Mouse (Mus musculus) urinary bladder, postnatal 10 days (tissue): ENCODE data around the gene Ipo7.
"Not testable (repeated sequence)": the region's sequence is repeated elsewhere in the genome, so short reads cannot be mapped to it uniquely, and the experiment has no call there.

Experiments used
- DNase-seq: peaks from one replicate; pipeline ENCODE4 v3.0.0; 2022; ENCODE audit warnings: low spot score

The Ipo7 gene

DNA sequence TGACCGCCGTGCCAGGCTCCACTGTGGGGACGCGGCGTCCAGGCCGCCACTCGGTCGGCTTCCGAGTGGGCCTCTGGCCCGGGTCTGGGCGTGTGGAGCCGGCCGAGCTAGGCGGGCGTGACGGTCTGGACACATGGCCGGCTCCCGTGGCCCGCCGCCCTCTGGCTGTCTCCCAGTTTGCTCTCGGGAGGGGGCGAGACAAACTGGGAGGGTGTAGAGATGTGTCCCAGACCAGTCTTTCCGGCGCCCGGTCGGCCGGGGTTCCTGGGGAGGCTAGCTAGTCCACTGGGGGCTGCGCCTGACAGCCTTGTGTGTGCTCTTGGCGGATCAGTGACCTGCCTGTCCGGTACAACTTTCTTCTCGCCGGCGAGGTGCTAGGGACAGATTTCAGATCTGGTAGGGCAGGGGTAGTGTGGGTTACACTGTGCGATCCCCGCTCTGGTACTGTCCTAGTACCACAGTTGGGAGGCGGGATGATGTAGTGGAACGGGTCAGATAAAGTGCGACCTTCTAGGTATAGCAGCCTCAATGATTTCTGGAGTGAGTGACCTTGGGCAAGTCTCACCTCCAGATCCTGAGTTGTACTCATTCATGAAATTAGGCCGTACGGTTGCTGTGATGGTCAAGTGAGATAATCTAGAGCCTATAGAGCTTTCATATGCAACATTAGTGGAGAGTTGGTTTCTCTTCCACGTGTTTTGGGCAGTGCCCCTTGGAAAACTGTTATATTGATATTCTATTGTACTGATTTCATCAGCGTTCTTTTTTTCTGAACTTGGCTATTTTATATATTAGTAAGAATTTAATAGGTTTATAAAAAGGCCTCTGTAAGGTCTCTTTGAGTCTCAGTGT, 783 bp downstream of the Ipo7 start:
- DNase-seq, result peak; percentile 30

DNA sequence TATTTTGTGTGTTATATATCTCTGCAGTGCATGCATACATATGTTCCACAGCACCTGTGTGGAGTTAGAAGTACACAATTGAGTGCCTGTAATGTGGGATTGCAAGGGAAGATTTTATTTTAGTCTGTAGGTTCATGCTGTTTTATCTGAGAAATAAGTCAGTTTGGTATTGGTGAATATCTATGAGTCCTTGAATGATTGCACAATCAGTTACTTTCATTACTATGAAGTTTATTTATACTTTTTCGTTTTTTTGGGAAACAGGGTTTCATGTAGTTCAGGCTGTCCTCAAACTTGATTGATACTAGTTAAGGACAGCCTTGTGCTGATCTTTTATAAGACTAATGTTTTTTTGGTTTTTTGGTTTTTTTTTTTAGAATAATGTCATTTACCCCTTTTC, 5.5 kb downstream of the Ipo7 start:
- DNase-seq, result no peak

DNA sequence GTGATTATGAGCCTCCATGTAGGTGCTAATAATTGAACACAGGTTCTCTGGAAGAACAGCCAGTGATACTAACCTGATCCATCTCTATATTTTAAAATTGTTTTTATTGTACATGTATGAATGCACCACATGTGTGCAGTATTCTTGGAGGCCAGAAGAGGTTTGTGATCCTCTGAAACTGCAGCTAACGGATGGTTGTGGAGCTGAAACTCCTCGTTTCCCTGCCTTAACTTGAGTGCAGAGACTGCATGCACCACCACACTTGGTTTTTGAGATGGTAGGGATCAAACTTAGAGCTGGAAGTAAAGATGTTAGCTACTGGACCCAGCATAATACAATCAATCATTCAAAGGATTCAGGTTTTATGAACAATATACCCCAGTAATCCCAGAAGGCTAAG, 8.5 kb downstream of the Ipo7 start:
- no peak for DNase-seq

DNA sequence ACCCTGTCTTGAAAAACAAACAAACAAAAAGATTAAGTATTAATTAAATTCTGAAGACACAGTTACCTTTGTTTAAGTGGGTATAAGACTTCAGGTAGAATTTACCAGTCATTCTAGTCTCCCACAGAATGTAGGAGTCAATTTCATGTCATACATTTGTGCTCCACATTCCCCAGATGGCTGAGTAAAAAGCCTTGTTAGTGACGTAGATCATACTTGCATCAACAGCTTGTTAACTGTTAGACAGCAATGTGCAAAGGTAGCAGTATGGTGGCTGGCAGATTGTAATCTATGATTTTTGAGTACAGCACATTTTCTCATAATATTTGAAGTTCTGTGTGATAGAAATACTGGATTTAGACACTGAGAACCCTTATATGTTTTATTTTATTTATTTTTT, 10.8 kb downstream of the Ipo7 start:
- no peak for DNase-seq

DNA sequence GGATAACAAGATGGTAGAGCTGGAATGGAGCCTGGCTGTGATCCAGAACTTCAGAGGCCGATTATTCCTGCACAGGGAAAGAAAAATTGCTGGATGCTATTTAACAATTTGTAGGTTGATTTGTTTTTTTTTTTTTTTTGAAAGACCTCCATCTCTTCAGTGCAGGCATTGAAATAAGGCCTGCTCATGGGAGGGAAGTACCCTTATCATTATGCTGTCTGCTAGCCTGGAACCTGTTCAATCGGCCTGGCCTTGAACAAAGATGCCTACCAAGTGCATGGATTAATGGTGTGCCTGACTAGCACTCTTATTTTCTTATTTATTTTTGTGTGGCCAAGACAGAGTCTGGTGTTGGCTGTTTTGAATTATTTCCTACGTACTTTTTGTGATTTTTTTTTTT, 12.3 kb downstream of the Ipo7 start:
- no peak for DNase-seq

DNA sequence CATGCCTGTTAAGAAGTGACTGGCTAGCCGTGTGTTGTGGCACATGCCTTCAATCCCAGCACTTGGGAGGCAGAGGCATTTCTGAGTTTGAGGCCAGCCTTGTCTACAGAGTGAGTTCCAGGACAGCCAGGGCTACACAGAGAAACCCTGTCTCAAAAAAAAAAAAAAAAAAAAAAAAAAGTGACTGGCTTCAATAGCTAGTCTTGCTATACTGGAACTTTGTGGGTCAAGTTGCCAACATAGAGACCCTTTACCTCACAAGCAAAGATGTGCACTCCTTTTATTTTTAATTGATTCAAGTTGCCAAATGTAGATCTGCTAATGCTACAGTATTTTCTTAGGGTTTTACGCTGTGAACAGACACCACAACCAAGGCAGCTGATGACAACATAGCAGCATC, 39.6 kb downstream of the Ipo7 start:
- DNase-seq, result not testable (repeated sequence)

DNA sequence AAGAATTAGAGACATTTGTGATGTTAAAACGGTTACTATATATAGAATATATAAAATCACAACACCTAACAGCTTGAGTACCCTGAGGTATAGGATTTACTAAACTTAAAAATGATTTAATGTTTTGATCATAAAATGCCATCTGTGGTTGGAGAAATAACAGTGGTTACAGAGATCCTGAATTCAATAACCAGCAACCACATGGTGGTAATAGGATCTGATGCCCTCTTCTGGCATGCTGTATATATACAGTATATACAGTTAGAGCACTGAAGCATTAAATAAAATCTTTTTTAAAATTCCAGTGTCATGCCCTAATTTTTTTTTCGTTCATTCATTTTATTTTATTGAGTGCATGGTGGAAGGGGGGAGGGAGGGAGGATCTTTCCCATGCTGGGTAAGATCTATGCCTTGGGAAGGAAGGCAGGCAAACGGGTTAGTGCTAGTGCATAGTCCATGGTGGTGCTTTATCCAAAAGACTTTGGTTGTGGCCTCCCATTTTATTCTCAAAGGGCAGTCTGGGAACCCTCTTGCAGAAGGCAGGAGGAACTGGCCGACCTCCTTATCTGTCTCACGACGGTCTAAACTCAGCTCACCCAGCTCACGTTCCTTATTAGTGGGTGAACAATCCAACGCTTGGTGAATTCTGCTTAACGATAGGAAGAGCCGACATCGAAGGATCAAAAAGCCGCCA, 41.2 kb downstream of the Ipo7 start:
- no peak for DNase-seq

DNA sequence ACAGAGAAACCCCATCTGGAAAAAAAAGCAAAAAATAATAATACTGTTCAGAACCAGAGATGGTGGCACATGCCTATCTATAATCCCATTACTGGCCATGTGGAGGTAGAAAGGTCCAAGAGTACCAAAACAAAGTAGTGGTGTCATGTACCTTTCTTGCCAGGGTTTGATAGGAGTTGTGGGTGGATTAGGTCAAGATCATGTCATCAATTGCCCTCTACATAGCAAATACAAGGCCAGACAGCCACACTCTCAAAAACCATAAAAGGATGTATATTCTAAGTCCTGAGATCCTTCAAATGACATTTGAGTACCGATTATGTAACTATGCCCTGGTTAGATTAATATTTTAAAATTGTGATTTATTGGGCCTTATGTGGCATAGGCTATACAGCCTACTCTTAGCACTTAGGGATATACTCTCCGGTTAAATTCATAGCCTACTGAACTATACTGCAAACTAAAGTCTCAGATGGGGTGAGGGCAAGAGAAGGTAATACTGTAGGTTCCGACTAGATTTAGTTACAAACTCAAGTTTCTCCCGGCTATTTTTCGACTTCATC, 42.1 kb downstream of the Ipo7 start:
- no peak for DNase-seq

DNA sequence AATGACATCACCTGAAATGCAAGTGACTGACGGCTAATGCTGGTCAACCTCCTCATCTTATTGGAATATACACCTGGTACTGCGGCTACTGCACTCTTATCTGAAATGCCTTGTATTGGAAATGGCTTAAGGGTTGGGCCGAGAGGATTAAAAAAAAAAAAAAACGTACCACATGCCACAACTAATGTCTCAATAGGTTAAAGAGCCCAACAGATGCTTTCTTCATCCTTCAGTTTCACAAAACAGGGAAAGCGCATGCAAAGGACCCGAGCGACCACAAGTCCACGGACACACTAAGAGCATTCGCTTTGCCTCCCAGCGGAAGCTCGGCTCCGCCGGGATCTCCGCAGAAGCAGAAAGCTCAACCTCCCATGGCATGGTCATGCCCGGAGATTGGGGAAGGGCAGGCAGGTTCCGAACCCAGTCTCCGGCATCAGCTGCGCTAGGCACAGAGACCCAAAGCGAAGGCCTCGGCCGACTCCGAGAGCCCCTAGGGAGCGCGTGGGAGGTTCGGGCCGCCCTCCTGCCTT, 42.7 kb downstream of the Ipo7 start:
- no peak for DNase-seq

DNA sequence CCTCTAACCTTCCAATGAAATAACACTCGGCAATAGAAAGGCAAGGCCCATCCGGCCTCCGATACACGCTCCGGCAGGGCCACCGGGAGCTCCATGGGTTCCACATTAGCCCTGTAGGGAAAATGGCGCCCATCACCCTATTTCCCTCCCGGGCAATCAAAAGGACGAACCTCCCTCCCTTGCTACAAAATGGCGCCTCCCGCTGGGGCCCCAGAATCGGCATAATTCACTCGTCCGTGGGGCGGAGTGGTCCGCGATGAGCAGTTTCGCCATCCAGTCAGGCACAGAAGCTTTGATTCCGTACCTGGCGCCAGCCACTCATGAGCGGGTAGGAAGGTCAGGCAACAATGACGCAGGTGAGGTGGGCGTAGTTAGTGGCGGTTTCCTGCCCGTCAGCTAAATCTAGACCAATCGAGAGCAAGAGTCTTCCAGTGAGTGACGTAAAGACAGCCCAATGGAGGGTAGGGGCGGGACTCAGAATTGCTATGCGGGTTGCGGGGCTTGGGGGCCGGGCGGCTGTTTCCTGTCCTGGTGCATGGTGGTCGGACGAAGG, 43.2 kb downstream of the Ipo7 start, which contains the start of gene Zfp143:
Gene Zfp143, plus strand, starts transcription at position 19 of the 553 bp plus-strand sequence.
- DNase-seq, result peak; percentile 99

DNA sequence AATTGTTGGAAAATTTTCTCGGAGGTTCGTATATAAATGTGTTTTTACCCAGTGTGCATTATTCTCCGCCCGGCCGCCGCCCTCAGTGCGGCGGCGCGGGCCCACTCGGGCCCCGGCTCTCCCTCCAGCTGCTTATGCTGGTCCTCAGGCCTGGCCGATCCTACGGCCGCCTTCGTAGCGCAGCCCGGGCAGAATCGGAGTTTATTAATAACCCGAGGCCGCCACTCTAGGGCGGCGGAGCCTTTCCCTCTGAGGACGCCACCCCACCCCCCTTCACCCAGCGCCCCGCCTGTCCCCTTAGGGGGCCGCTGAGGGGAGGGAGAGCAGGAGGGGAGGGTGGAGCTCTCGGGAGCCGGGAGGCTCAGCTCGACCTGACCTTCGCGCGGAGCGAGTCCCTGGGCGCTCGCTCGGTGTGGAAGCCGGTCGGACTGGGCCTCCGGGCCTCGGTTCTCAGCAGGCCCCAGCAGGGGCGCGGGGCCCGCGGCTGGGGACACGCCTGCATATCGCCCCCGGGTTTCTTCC, 43.7 kb downstream of the Ipo7 start:
- peak; percentile 56 for DNase-seq

DNA sequence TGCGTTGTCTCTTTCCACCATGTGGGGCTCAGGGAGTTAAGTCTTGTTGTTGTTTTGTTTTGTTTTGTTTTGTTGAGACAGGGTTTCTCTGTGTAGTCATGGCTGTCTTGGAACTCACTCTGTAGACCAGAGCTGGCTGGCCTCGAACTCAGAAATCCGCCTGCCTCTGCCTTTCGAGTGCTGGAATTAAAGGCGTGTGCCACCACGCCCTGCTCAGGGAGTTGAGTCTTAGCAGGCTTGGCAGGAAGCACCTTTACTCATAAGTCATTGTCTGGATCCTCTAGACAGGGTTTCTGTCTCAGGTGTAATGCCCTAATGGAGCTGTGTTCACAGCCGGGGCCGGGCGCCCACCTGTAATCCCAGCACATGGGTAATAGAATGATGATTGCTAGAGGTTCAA, 45.7 kb downstream of the Ipo7 start:
- DNase-seq, result no peak

DNA sequence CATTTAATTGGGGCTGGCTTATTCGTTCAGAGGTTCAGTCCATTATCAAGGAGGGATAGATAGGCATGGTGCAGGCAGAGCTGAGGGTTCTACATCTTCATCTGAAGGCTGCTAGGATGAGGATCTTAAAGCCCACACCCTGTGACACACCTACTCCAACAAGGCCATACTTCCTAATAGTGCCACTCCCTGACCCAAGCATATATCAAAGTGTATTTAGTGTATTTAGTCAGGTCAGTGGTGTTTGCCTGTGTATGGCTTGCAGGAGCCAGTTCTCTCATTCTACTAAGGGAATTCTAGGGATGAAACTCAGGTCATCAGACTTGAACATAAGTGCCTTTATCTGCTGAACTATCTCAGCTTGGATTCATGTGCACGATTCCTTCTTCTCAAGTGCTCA, 51.0 kb downstream of the Ipo7 start:
- no peak for DNase-seq

DNA sequence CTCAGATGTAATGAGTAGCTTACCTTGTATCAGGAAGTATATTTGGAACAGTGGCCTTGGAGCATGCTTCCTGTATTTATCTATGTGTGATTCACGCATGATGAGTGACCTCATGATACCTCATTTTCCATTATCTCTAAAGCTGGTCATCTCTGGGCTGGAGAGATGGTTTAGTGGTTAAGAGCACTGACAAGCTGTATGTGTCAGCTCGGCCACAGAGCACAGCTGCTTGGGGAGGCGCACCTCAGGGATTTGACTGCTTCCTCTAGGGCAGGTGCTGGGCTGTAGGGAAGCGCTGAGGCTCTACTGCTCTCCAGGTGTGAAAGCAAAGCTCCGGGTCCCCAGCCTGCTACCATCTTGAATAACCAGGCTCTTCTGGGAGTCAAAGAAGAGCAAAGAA, 60.1 kb downstream of the Ipo7 start:
- DNase-seq, result no peak

DNA sequence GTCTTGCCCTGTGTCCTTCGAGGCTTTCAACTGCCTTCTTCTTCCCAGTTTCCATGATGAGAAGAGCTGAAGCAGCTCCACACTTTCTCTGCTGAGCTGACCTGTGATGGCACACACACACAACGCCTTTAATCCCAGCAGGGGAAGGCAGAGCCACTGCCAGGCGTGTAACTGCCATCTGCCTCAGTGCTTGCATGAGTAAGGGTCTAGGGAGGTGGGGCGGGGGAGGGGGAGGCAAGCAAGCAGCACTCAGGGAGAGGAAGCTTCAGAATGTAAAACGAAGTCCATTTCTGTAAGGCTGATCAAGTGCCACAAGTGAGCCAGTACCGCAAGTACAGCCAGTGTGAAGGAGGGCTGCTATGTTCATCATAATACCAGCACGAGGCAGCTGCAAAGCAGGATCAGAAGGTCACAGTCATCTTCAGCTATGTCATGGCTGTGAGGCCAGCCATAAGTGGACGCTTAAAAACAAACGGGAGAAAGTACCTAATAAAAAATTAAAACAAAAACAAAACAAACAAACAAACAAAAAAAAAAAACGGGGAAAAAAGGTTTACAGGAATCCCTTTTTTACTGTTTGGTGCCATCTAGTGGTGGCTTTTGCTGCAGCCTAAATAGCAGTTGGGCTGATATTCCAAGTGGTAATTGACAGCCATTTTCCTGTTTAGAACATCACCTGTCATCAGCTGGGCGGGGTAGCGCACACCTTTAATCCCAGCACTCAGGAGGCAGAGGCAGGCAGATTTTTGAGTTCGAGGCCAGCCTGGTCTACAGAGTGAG, 65.5 kb downstream of the Ipo7 start:
- DNase-seq, result no peak

DNA sequence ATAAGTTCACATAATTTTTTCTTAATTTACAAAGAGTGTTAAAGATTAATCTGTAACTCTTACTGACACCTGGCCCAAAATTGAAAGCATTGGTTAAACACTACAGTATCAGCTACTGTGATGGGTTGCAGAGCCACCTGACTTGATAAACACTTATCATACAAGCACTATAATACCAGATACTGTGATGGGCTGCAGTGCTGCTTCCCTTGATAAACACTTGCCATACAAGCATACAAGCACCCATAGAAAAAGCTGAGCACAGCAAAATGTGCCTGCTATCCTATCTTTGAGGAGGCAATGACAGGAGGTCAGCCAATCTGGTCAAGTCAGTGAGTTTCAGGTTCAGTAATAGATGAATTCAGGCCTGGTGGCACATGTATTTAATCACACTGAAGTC, 67.1 kb downstream of the Ipo7 start:
- DNase-seq, result no peak

DNA sequence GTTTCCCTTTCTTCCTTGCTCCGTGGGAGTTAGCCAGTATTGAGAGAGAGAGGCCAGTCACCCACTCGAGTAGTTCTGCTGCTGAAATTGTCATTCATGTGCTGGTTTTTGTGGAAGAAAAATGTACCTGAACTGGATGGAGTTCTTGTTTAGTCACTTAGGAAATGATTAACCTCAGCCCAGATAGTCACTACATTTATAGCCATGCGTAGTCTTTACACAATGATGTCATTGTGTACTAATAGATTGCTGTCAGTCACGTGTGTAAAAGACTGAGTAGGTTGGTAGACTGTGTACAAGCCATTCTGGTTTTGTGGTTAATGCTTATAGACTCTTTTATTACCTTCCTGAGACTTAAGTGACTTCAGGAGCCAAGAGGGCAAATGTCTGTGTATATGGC, 69.8 kb downstream of the Ipo7 start:
- no peak for DNase-seq

DNA sequence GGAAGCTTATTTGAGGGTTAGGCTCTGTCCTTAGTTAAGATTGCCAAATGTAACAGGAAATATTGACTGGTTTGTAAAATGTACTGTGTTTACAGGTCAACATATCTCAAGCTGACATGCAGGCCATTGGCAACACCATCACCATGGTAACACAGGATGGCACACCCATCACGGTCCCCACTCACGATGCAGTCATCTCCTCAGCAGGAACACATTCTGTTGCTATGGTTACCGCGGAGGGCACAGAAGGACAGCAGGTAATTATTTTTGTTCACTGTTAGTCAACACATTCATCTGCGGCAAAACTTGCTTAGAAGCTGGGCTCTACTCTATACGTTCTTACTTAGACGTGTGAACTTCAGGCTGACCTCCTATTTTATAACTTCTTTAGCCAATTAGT, 73.6 kb downstream of the Ipo7 start:
- DNase-seq, result no peak

DNA sequence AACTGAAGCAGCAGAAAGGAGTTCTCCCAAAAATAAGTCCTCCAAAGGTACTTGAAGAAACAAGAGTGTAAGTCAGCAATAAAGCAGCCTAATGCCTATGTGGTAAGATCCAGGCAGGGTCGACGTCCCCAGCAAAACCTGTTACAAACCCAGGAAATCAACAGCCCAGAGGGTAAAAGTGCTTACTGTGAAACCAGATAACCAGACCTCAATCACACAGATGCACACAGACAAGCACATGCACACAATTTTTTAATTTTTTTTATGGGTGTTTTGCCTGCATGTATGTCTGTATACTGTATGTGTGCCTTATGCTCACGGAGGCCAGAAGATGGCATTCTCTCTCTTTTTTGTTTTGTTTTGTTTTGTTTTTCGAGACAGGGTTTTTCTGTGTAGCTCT, 78.3 kb downstream of the Ipo7 start:
- DNase-seq, result no peak

DNA sequence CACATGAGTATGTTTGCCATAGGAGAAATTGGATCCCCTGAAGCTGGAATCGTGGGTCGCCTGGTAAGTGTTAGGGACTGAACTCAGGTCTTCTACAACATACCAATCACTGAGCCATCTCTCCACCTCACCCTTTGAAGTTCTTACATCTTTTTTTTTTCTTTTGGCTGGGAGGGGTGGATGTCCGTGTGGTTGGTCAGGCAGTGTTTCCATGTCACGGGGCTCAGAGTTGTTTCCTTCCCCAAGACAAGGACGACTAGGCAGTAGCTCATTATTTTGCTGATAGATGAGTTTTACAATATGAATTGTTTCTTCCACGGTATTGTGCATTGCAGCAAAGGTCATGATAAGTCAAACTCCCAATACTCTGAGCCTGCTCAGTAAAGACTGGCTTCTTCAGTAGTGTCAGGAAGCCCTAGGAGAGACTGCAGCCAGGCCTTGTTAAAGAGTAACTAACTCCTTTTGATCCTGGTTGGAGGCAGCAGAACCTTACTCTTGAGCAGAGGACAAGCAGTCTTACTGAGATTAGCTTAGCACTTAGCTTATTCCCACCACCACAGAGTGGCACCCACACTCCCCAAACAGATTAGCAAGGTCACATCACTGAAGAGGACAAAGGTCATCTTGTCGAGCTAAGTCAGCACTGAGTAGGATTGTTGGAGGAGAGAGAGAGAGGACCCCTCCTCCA, 79.2 kb downstream of the Ipo7 start:
- DNase-seq, result no peak

DNA sequence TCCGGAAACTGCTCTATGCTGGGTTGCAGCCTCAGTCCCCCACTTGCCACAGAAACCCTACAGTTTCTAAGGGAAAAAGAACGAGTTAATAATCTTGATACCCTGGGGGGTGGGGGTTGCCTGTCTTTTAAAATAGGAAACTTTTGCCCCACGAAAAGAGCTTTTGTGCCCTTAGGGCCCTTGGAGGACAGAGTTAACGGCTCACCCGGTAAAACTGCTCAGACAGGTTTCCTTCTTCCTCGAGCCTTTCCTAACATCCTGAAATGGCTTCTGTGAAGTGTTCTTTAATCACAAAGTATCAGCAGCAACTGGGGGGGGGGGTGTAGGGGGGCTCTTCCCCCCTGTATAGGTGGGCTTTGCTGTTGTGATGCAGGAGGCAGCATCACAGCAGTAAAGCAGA, 82.8 kb downstream of the Ipo7 start:
- DNase-seq, result no peak
